Mouse (Mus musculus) brown adipose tissue, adult 24 weeks (tissue): ENCODE data around the gene Nyap2. TPM values are rescaled to one million over a fixed set of nuclear protein-coding genes. Genes with fewer than 3 reads are reported as not detected.
"Not testable (repeated sequence)": the region's sequence is repeated elsewhere in the genome, so short reads cannot be mapped to it uniquely, and the experiment has no call there.

Experiments
- H3K27ac ChIP-seq: fragments of 200-500 bp; replicated peaks from 2 replicates; pipeline ENCODE4 v1.5.1; 2012; ENCODE audit warnings: low read depth, mild to moderate bottlenecking, low read length
- H3K4me1 ChIP-seq: fragments of 200-500 bp; 2 replicates; pipeline ENCODE4 v1.6.1; 2012; ENCODE audit warnings: low read length, mixed read lengths; ENCODE audit not compliant: control insufficient read depth, insufficient read depth, insufficient read length
- H3K4me3 ChIP-seq: fragments of 200-500 bp; 2 replicates; pipeline ENCODE4 v1.5.1; 2012; ENCODE audit warnings: low read depth, mild to moderate bottlenecking, low read length, moderate library complexity; ENCODE audit not compliant: insufficient read depth
- polyA plus RNA-seq: library from polyadenylated mRNA; stranded (reverse); fragments of >200 nt; gene quantifications from 2 replicates; pipeline ENCODE4 v1.2.4, GENCODE M21; 2012; ENCODE audit not compliant: missing spikeins, insufficient read depth, insufficient read length

Gene Nyap2
- polyA plus RNA-seq, 1 experiment: not detected

- Histone ChIP-seq H3K4me1 (no peaks in the 10 kb centered on the region), H3K27ac (no peak overlapping the region), H3K4me3 (no peak overlapping the region)
Observed at GRCm38 (mm10) chr1:81132007-81132712, 55.4 kb downstream of the Nyap2 start.

GRCm38 (mm10) chr1:81143855-81144254 is 67.1 kb downstream of the Nyap2 start:
- Histone ChIP-seq H3K4me3 (no peak overlapping the region), H3K4me1 (no peaks in the 10 kb centered on the region), H3K27ac (no peak overlapping the region)

GRCm38 (mm10) chr1:81145576-81145975 is 68.8 kb downstream of the Nyap2 start:
- no peaks in the 10 kb centered on the region for H3K4me1 ChIP-seq
- no peak overlapping the region for H3K4me3 ChIP-seq
- H3K27ac ChIP-seq: no peak overlapping the region

GRCm38 (mm10) chr1:81169245-81169644 is 92.5 kb downstream of the Nyap2 start:
- H3K27ac ChIP-seq: no peak overlapping the region

GRCm38 (mm10) chr1:81172703-81173102 is 96.0 kb downstream of the Nyap2 start:
- H3K27ac ChIP-seq: no peak overlapping the region
- H3K4me3 ChIP-seq: no peak overlapping the region
- H3K4me1 ChIP-seq: no peaks in the 10 kb centered on the region; the same call in 1 of the 2 replicates

More at GRCm38 (mm10) chr1:81169245-81169644, 92.5 kb downstream of the Nyap2 start:
- no peaks in the 10 kb centered on the region; the same call in 1 of the 2 replicates for H3K4me1 ChIP-seq
- H3K4me3 ChIP-seq: no peak overlapping the region

GRCm38 (mm10) chr1:81173303-81173702 is 96.6 kb downstream of the Nyap2 start:
- Histone ChIP-seq H3K4me1 (no peaks in the 10 kb centered on the region; the same call in 1 of the 2 replicates), H3K27ac (no peak overlapping the region), H3K4me3 (no peak overlapping the region)

GRCm38 (mm10) chr1:81179725-81180124 is 103.0 kb downstream of the Nyap2 start:
- Histone ChIP-seq H3K4me1 (no peaks in the 10 kb centered on the region), H3K4me3 (no peak overlapping the region), H3K27ac (no peak overlapping the region)

- Histone ChIP-seq H3K27ac (no peak overlapping the region), H3K4me3 (no peak overlapping the region), H3K4me1 (no peaks in the 10 kb centered on the region)
Observed at GRCm38 (mm10) chr1:81180686-81181085, 103.9 kb downstream of the Nyap2 start.

- no peak overlapping the region for H3K27ac ChIP-seq
- no peak overlapping the region for H3K4me3 ChIP-seq
Observed at GRCm38 (mm10) chr1:81209536-81209935, 132.8 kb downstream of the Nyap2 start.

GRCm38 (mm10) chr1:81211491-81211890 is 134.7 kb downstream of the Nyap2 start:
- H3K27ac ChIP-seq: no peak overlapping the region
- no peaks in the 10 kb centered on the region for H3K4me1 ChIP-seq
- no peak overlapping the region for H3K4me3 ChIP-seq

More at GRCm38 (mm10) chr1:81209536-81209935, 132.8 kb downstream of the Nyap2 start:
- no peaks in the 10 kb centered on the region for H3K4me1 ChIP-seq

- no peak overlapping the region for H3K4me3 ChIP-seq
- H3K27ac ChIP-seq: no peak overlapping the region
Observed at GRCm38 (mm10) chr1:81219790-81220189, 143.0 kb downstream of the Nyap2 start.

GRCm38 (mm10) chr1:81231759-81232406 is 155.1 kb downstream of the Nyap2 start:
- Histone ChIP-seq H3K4me1 (no peaks in the 10 kb centered on the region), H3K4me3 (no peak overlapping the region), H3K27ac (no peak overlapping the region)

More at GRCm38 (mm10) chr1:81219790-81220189, 143.0 kb downstream of the Nyap2 start:
- no peaks in the 10 kb centered on the region for H3K4me1 ChIP-seq

- H3K4me1 ChIP-seq, H3K4me3 ChIP-seq, H3K27ac ChIP-seq: not testable (repeated sequence)
Observed at GRCm38 (mm10) chr1:81232407-81232789, 155.6 kb downstream of the Nyap2 start.

GRCm38 (mm10) chr1:81248447-81249205 is 171.9 kb downstream of the Nyap2 start:
- H3K27ac ChIP-seq: no peak overlapping the region
- no peaks in the 10 kb centered on the region for H3K4me1 ChIP-seq
- H3K4me3 ChIP-seq: no peak overlapping the region

- H3K4me1 ChIP-seq: no peaks in the 10 kb centered on the region
- H3K4me3 ChIP-seq: no peak overlapping the region
- no peak overlapping the region for H3K27ac ChIP-seq
Observed at GRCm38 (mm10) chr1:81250068-81250467, 173.3 kb downstream of the Nyap2 start.
